Mouse (Mus musculus) stomach, postnatal 0 days (tissue): ENCODE measurements around the gene Tmem235. TPM values are rescaled to one million over a fixed set of nuclear protein-coding genes. Genes with fewer than 3 reads are reported as not detected.
"Not testable (repeated sequence)": the region's sequence is repeated elsewhere in the genome, so short reads cannot be mapped to it uniquely, and the experiment has no call there.

Source experiments
- ATAC-seq: fragments of 200-750 bp; cut with Nextera tagmentation; 2 replicates; pipeline ENCODE4 v1.8.0; 2017; ENCODE audit not compliant: low FRiP score, low TSS enrichment
- DNase-seq: peaks from one replicate; pipeline ENCODE4 v3.0.0-alpha.2; 2016; ENCODE audit warnings: low spot score
- H3K27ac ChIP-seq: fragments of 300-500 bp; sonication (generic); replicated peaks from 2 replicates; pipeline ENCODE4 v1.5.1; 2014; ENCODE audit warnings: mild to moderate bottlenecking, control low read depth
- H3K27me3 ChIP-seq: fragments of 300-500 bp; sonication (generic); 2 replicates; pipeline ENCODE4 v1.6.1; 2014; ENCODE audit warnings: low read length; ENCODE audit not compliant: control insufficient read depth, insufficient read depth
- H3K36me3 ChIP-seq: fragments of 300-500 bp; sonication (generic); 2 replicates; pipeline ENCODE4 v1.6.1; 2014; ENCODE audit warnings: low read length, mixed read lengths; ENCODE audit not compliant: control insufficient read depth, insufficient read depth
- H3K4me1 ChIP-seq: fragments of 300-500 bp; sonication (generic); replicated peaks from 2 replicates; pipeline ENCODE4 v1.6.1; 2014; ENCODE audit warnings: antibody characterized with exemption; ENCODE audit not compliant: control insufficient read depth, insufficient read depth
- H3K4me2 ChIP-seq: fragments of 300-500 bp; sonication (generic); replicated peaks from 2 replicates; pipeline ENCODE4 v1.6.1; 2014; ENCODE audit warnings: low read depth, mild to moderate bottlenecking, control low read depth, moderate library complexity
- H3K4me3 ChIP-seq: fragments of 300-500 bp; sonication (generic); 2 replicates; pipeline ENCODE4 v1.5.1; 2014; ENCODE audit warnings: low read depth, low read length, control low read depth
- H3K9ac ChIP-seq: fragments of 300-500 bp; sonication (generic); 2 replicates; pipeline ENCODE4 v1.6.1; 2014; ENCODE audit warnings: mild to moderate bottlenecking, low read length, control low read depth, mixed read lengths
- H3K9me3 ChIP-seq: fragments of 300-500 bp; sonication (generic); 2 replicates; pipeline ENCODE4 v1.6.1; 2016; ENCODE audit warnings: low read length; ENCODE audit not compliant: control insufficient read depth
- CTCF ChIP-seq: IDR thresholded peaks from 2 replicates; pipeline ENCODE4 v1.5.1; 2016; ENCODE audit warnings: antibody characterized with exemption, low read depth, mild to moderate bottlenecking, moderate library complexity
- EP300 ChIP-seq: optimal IDR thresholded peaks from 2 replicates; pipeline ENCODE3; 2016; ENCODE audit warnings: antibody characterized with exemption
- WGBS: fragments of 180-500 bp; shearing (Covaris S2); extraction: QIAGEN DNeasy Blood & Tissue Kit; methylation state at CpG from one replicate; pipeline ENCODE4 v1.1.7; 2014; 5-methylcytosine and 5-hydroxymethylcytosine counted together
- polyA plus RNA-seq: library from polyadenylated mRNA; unstranded; fragments of >200 nt; fragmentation: Nextera tagmentation; extraction: Ambion mirVana; gene quantifications from 2 replicates; pipeline ENCODE4 v1.2.1, GENCODE M21; 2015

Gene Tmem235
- polyA plus RNA-seq, result not detected in 2 replicates

DNA sequence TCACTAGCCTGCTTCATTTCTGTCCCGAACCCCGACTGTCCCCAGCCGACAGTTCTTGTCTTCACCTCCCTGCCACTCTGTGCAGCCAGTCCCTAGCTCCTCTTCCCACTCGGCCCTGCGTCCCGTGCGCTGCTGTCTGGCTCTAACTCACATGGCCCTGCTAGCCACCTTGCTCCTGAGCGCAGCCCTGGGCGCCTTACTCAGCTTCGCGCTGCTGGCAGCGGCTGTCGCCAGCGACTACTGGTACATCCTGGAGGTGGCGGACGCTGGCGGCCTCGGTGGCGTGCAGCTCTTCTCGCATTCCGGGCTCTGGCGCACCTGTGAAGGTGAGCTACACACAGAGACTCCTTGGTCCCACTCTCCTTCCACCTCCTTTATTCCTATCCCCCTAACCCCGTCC is at the start of gene Tmem235:
Gene Tmem235, plus strand, starts transcription at position 152 of the 400 bp plus-strand sequence.
- peaks cover 3% of the 10 kb centered on the region; the same call in 1 of the 2 replicates for H3K27me3 ChIP-seq
- H3K4me1 ChIP-seq, result no peaks in the 10 kb centered on the region
- no peak within 1 kb of the TSS for H3K4me3 ChIP-seq
- H3K27ac ChIP-seq, result no peak within 1 kb of the TSS
- no peak within 1 kb of the TSS for H3K9ac ChIP-seq
- H3K9me3 ChIP-seq, result no peaks in the 10 kb centered on the region
- H3K36me3 ChIP-seq, result no peaks in the 10 kb centered on the region; the same call in 1 of the 2 replicates
- WGBS, result 6% methylated on average over 23 of the region's 23 CpGs
- DNase-seq, result no peak
- ATAC-seq, result no peak
- H3K4me2 ChIP-seq, result no peak within 1 kb of the TSS
- TF ChIP-seq CTCF, result no peak

DNA sequence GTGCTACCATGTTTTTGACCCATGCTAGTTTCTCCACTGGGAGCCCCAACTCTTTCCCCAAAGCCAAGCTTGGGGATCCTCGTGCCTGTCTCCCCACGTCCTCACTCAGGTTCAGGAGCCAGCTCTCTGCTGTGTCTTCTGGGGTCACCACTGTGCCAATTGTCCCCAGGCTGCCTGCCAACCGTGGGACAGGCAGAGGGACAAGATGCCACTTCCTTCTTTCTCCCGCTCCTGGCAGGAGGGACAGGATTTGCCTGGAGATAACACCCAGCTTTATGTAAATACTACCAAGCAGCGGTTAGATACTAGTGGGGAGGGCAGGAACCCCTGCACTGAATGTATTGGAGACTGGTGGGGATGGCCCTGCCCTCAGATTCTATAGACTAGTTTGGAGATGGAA is 46.7 kb upstream of the Tmem235 start:
- H3K36me3 ChIP-seq, result peaks cover 7% of the 10 kb centered on the region; the same call in 1 of the 2 replicates
- no peak for TF ChIP-seq EP300
- no peak for TF ChIP-seq CTCF
- WGBS, result 54% methylated on average over 5 of the region's 5 CpGs

DNA sequence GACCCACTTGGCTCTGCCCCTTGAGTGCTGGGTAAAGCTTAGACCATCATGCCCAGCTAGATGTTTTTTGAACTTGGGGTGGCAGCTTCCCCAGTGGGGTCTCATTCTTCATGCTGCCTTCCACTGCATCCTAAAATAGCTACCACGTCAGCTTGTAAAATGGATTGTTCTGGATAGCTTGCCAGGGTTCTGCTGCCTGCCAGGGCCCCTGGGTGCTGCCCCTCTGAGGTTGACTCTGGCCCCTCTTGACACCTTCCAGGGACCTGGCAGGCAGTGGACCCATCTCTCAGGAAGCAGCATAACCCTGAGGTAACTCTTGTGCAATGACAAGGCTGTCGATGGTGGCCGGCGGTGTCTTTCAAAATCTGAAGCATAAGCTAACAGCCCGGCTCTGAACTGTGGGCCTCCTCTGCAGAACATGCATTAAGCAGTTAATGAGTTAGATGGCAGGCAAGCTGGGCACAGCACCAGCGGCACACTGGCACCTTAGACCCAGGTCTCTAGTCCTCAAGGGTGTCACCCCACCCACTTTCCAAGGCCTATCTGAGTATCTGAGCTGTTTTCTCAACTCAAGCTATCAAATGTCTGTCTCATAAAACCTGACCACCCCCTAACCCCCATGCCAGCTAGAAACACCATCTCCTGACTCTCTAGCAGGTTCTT is 45.7 kb upstream of the Tmem235 start:
- TF ChIP-seq CTCF, result no peak
- no peak for TF ChIP-seq EP300
- Histone ChIP-seq H3K36me3 (peaks cover 9% of the 10 kb centered on the region; the same call in 1 of the 2 replicates), H3K27me3 (no peaks in the 10 kb centered on the region), H3K4me2 (no peak overlapping the region), H3K4me1 (0 out of 2 replicates have a peak, but pooled peaks cover 3% of the 10 kb centered on the region), H3K4me3 (no peak overlapping the region), H3K27ac (no peak overlapping the region), H3K9ac (no peak overlapping the region), H3K9me3 (no peaks in the 10 kb centered on the region)
- no peak for DNase-seq
- 79% methylated on average over 6 of the region's 6 CpGs for WGBS
- no peak for ATAC-seq

More for the DNA sequence above, 46.7 kb upstream of the Tmem235 start:
- ATAC-seq (no peak), DNase-seq (no peak)
- no peaks in the 10 kb centered on the region for H3K27me3 ChIP-seq
- H3K9me3 ChIP-seq, result no peaks in the 10 kb centered on the region
- H3K9ac ChIP-seq, result no peak overlapping the region
- H3K4me2 ChIP-seq, result no peak overlapping the region
- H3K27ac ChIP-seq, result no peak overlapping the region
- 0 out of 2 replicates have a peak, but pooled peaks cover 3% of the 10 kb centered on the region for H3K4me1 ChIP-seq
- H3K4me3 ChIP-seq, result no peak overlapping the region

DNA sequence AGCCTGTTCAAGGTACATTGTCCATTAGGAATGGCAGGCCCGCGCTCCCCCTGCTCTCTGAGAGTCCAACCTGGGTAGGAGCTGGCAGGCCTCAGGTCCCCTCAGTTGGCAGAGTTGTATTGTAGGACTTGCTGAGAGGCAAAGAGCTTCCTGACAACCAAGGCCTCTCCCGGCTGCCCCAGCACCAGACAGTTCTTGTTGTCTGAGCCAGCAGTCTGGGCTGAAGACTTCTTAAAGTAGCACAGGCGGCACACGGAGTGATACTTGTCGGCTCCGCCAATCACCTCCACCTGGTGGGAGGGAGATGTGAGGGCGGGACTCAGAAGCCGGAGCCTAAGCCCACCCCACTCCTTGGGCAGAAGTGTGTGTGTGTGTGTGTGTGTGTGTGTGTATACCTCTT is 44.7 kb upstream of the Tmem235 start:
- H3K9ac ChIP-seq, H3K4me1 ChIP-seq, H3K36me3 ChIP-seq, H3K4me3 ChIP-seq, H3K9me3 ChIP-seq, H3K4me2 ChIP-seq, DNase-seq, ATAC-seq, H3K27me3 ChIP-seq: not testable (repeated sequence)
- 66% methylated on average over 9 of the region's 9 CpGs for WGBS
- peak overlapping the region; percentile 13; the same call in 1 of the 2 replicates for H3K27ac ChIP-seq

DNA sequence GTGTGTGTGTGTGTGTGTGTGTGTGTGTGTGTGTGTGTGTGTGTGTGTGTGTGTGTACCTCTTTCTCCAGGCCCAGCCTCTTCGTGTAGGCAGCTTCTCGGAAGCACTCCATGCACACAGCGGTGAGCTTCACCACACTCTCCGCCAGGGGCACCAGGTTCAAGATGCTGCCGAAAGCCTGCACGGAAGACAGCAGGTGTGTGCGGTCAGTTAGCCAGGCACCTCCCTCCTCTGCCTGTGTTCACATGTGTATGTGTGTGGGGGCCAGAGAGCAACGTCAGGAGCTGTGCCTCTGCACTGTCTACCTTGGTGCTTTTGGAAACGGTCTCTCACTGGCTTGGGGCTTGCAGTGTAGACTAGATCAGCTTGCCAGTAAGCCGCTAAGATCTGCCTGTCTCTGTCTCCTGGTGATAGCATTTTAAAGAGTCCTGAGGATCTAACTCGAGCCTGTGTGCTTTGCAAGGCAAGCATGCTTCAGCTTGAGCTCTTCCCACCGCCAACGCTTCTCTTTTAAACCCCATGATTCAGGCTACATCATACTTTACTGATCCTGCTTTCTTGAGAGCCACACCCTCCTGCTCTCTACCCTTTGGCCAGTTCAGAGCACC is 44.1 kb upstream of the Tmem235 start:
- WGBS, result 76% methylated on average over 13 of the region's 13 CpGs
- no peaks in the 10 kb centered on the region for H3K27me3 ChIP-seq
- peak; percentile 11; the same call in 1 of the 2 replicates for ATAC-seq

DNA sequence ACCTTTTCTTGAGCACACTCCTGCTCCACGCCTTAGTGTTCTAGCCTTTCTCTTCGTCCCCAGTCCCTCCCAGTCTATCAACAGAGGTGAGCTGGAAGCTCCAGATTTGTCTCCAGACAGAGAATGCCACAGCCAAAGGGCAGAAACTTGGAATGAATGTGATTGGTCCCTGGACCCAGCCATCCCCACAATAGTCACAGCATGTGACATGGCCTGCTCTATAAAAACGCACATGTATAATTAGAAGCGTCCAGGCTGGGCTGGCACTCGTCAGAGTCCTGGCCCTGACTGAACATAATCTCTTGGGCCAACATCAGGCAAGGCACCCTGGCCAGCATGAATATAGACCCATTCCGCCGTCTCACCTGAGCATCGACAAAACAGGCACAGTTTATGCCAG is 41.5 kb upstream of the Tmem235 start:
- H3K4me3 ChIP-seq, result no peak overlapping the region
- ATAC-seq (no peak), DNase-seq (no peak)
- no peak overlapping the region for H3K4me2 ChIP-seq
- WGBS, result 73% methylated on average over 8 of the region's 8 CpGs
- peaks cover 5% of the 10 kb centered on the region; the same call in 1 of the 2 replicates for H3K36me3 ChIP-seq
- peaks cover 6% of the 10 kb centered on the region; the same call in 1 of the 2 replicates for H3K4me1 ChIP-seq
- no peak for TF ChIP-seq CTCF
- TF ChIP-seq EP300, result no peak
- no peak overlapping the region for H3K9ac ChIP-seq
- no peaks in the 10 kb centered on the region for H3K27me3 ChIP-seq
- no peaks in the 10 kb centered on the region for H3K9me3 ChIP-seq
- no peak overlapping the region for H3K27ac ChIP-seq

More for the DNA sequence above, 44.1 kb upstream of the Tmem235 start:
- TF ChIP-seq EP300, result no peak
- no peak for TF ChIP-seq CTCF
- H3K27ac ChIP-seq, result no peak overlapping the region
- DNase-seq, result no peak
- H3K4me3 ChIP-seq, result no peak overlapping the region
- peaks cover 9% of the 10 kb centered on the region; the same call in 1 of the 2 replicates for H3K36me3 ChIP-seq
- no peaks in the 10 kb centered on the region for H3K9me3 ChIP-seq
- no peak overlapping the region for H3K4me2 ChIP-seq
- H3K4me1 ChIP-seq, result no peaks in the 10 kb centered on the region
- no peak overlapping the region for H3K9ac ChIP-seq
